Mouse (Mus musculus): ENCODE results near the gene Pax5. TPM values are rescaled to one million over a fixed set of nuclear protein-coding genes. Genes with fewer than 3 reads are reported as not detected.

The Pax5 gene
- total RNA-seq, 2 experiments from 2014 or later = 0.03 TPM

GRCm38 (mm10) chr4:44597965-44598364 lies 112.3 kb downstream of the Pax5 start:
- DNase-seq = no peak

GRCm38 (mm10) chr4:44593091-44593490 lies 117.2 kb downstream of the Pax5 start:
- DNase-seq = no peak

GRCm38 (mm10) chr4:44582687-44583086 lies 127.6 kb downstream of the Pax5 start:
- no peak for DNase-seq

- DNase-seq = no peak
Measured at GRCm38 (mm10) chr4:44578591-44578990, 131.7 kb downstream of the Pax5 start.

- no peak for DNase-seq
Measured at GRCm38 (mm10) chr4:44577293-44577692, 133.0 kb downstream of the Pax5 start.

- DNase-seq = no peak
Measured at GRCm38 (mm10) chr4:44576786-44577185, 133.5 kb downstream of the Pax5 start.

- no peak for DNase-seq
Measured at GRCm38 (mm10) chr4:44573017-44573416, 137.3 kb downstream of the Pax5 start.

- DNase-seq = no peak
Measured at GRCm38 (mm10) chr4:44572373-44572772, 137.9 kb downstream of the Pax5 start.

GRCm38 (mm10) chr4:44569138-44569537 lies 141.1 kb downstream of the Pax5 start:
- no peak for DNase-seq

- DNase-seq = no peak
Measured at GRCm38 (mm10) chr4:44568666-44569065, 141.6 kb downstream of the Pax5 start.

GRCm38 (mm10) chr4:44566401-44566800 lies 143.9 kb downstream of the Pax5 start:
- DNase-seq = no peak

- no peak for DNase-seq
Measured at GRCm38 (mm10) chr4:44565126-44566082, 144.9 kb downstream of the Pax5 start.

GRCm38 (mm10) chr4:44564602-44565001 lies 145.7 kb downstream of the Pax5 start:
- DNase-seq = peak; percentile 24

- no peak for DNase-seq
Measured at GRCm38 (mm10) chr4:44560956-44561355, 149.3 kb downstream of the Pax5 start.

GRCm38 (mm10) chr4:44558564-44558955 lies 151.7 kb downstream of the Pax5 start:
- DNase-seq = no peak

GRCm38 (mm10) chr4:44557815-44558563 lies 152.3 kb downstream of the Pax5 start:
- no peak for DNase-seq

- DNase-seq = no peak
Measured at GRCm38 (mm10) chr4:44556586-44557281, 153.6 kb downstream of the Pax5 start.

- DNase-seq = no peak
Measured at GRCm38 (mm10) chr4:44555576-44555975, 154.7 kb downstream of the Pax5 start.

- no peak for DNase-seq
Measured at GRCm38 (mm10) chr4:44551470-44551869, 158.8 kb downstream of the Pax5 start.

- no peak for DNase-seq
Measured at GRCm38 (mm10) chr4:44549029-44549428, 161.3 kb downstream of the Pax5 start.

GRCm38 (mm10) chr4:44545669-44546068 lies 164.6 kb downstream of the Pax5 start:
- DNase-seq = no peak

- DNase-seq = no peak
Measured at GRCm38 (mm10) chr4:44544495-44544894, 165.8 kb downstream of the Pax5 start.

- DNase-seq = no peak
Measured at GRCm38 (mm10) chr4:44543880-44544279, 166.4 kb downstream of the Pax5 start.

All from gastrocnemius, postnatal 25 days (tissue).